Mouse (Mus musculus): ENCODE measurements around the gene Magt1. TPM values are rescaled to one million over a fixed set of nuclear protein-coding genes. Genes with fewer than 3 reads are reported as not detected.

Magt1 gene
- polyA plus RNA-seq (2017; shearing (Covaris generic)): 42.3 TPM

DNA sequence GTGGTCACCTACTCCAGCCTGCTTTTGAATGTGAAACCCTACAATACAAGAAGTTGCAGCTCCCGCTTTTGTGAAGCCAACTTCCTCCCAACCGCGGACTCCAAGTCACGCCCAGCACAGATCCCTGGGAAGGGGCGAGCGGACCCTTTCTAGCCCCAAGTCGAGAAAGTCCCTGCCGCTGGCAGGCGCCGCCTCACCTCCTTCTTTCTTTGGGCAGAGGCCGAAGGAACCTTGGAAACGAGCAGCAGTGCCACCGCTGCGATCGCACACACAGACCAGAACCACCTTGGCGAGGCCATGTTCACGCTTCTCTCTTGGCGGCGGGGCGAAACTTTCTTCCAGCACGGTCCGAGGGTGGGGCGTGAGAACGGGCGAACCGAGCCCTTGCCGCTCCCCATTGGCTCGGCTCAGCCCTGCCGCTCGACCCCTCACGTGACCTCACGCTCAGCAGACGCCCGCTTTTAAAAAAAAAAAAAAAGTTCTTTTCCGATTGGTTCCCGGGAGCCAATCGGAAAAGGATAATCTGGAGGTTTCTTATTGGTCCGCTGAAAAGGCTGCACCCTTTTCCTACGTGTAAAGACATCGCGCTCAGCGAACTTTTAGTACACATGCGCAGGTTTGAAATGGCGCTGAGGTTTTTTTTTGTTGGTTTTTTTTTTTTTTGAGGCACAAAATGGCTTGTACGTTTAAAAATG lies at the start of gene Magt1:
Gene Magt1, minus strand, starts transcription at position 442 of the 695 bp plus-strand sequence.

DNA sequence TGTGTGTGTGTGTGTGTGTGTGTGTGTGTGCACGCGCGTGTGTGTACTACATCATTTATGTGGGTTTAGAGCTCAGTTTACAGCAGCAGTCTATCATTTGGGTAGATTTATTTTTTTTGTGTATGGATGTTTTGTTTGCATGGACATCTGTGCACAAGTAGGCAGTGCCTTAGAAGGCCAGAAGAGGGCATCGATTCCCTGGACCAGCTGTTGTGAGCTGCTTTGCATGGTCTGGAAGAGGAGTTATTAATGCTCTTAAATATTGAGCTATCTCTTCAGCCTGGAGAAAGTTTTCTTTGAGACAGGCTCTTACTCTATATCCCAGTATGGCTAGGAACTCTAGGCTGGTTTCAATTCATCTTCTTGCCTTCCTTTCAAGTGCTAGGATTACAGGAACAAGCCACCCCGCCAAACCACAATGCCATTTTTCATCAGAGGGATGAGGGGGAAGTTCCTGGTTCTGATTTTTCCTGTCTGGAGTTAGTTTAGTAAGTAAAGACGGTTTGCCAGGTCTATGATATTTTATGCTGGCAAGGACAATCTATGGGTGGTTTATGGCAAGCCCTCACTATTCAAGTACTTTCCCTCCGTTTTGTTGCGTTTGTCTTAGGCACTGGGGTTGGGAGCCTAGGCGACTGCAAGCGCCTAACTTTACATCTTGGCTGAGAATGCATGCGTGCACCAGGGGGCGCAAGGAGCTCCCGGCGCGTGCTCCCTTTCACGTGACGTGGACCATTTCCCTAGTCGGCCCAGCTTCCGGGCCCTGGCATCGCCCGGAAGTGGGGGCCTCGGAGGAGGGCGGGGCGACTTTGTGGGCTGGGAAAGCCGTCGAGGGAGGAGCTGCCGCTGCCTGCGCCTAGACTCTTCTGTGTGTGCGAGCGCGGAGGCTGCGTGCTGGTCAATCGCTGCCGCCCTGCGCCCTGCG lies 15.0 kb upstream of the Magt1 start, which contains the start of gene Atp7a:
Gene Atp7a, plus strand, starts transcription at position 859 of the 925 bp plus-strand sequence.

DNA sequence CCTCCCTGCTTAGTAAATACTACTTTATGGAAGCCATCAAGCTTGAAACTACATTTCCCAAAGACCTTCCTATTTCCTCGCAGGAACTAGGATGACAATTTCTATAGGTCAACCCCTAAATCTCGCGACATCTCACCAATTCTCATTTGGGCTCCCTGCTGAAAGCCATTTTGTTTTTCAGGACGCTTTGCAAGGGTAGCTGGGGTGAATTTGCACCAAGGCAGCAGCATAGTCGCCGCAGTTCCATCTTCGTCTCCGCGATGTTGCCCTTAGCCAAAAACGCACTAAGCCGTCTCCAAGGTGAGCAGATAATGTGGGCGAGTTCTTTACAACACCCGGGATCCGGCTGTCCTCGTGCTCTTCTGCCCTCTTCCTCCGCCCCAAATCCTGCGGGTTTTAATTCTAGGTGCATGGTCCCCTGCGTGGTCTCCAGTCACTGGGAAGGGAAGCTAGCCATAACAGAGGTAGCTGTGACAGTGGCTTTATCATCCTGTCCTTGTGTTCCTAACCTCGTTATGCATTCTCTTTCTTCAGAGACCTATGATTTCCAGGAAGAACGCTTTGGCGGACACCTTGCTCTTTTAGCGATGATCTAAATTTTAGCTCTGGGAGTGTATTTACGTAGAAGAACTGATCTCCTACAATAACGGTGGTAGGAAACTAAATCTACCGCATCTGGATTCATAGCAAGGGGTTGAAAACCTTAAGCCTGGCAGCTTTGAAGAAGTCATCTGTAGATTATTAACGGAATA lies 4.0 kb upstream of the Magt1 start, which contains the start of gene Cox7b:
Gene Cox7b, plus strand, starts transcription at position 130 of the 752 bp plus-strand sequence.

DNA sequence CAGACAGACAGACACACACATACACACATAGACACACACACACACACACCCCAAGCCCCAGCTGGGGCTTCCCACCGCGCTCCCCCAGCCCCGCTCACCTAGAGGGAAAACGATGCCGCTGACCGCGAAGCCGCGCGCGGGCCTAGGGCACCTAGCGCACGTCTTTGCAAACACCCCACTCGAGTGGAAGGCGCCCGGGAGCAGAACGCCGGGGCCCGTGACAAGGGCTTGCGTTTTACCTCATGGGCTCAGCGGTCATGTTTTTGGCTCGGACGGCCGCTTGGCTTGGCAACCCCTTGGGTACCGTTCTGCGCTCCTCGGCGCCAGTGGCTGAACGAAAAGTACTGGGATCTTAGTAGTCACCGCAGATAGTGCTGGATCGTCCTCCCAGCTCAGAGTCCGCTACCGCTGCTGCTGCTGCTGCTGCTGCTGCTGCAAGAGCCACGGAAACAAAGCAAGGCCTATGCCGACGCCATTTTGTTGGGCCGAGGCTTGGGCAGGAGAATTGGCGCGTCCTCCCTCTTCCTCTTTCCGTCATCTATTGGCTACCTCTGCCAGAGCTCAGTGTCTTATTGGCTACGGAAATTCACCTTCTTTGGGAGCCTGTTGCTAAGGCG lies 82.7 kb downstream of the Magt1 start, which contains the start of gene Atrx:
Gene Atrx, minus strand, starts transcription at position 543 of the 617 bp plus-strand sequence.

Other genes with a start within 250 kb of the Magt1 start
- not detected for gene Fgf16, start 247.6 kb downstream of the Magt1 start, polyA plus RNA-seq (2017; shearing (Covaris generic))
- 283 TPM for gene Atrx, start 82.5 kb downstream of the Magt1 start, polyA plus RNA-seq (2017; shearing (Covaris generic))
- 296 TPM for gene Cox7b, start 3.8 kb upstream of the Magt1 start, polyA plus RNA-seq (2017; shearing (Covaris generic))
- 12.8 TPM for gene Atp7a, start 15.4 kb upstream of the Magt1 start, polyA plus RNA-seq (2017; shearing (Covaris generic))
- gene Tlr13, start 131.3 kb upstream of the Magt1 start, polyA plus RNA-seq (2017; shearing (Covaris generic)): 0.14 TPM
- 169 TPM for gene Pgk1, start 175.2 kb upstream of the Magt1 start, polyA plus RNA-seq (2017; shearing (Covaris generic))
- 41.1 TPM for gene Taf9b, start 209.3 kb upstream of the Magt1 start, polyA plus RNA-seq (2017; shearing (Covaris generic))
- gene Fnd3c2, start 243.5 kb upstream of the Magt1 start, polyA plus RNA-seq (2017; shearing (Covaris generic)): not detected

Measured in CD4-positive, CD25-positive, alpha-beta regulatory T cell, adult 9 weeks (primary cell).